Mouse (Mus musculus) G1E-ER4 (cell line): Measurements from ENCODE around the gene Cacng8. TPM values are rescaled to one million over a fixed set of nuclear protein-coding genes. Genes with fewer than 3 reads are reported as not detected.

Experiments
- GATA1 ChIP-seq: IDR thresholded peaks from one replicate; pipeline ENCODE4 v1.8.0; 2012; ENCODE audit warnings: low read length, inconsistent platforms
- polyA plus RNA-seq: library from polyadenylated mRNA; stranded (reverse); fragments of >175 nt; gene quantifications from 2 replicates; pipeline ENCODE4 v1.2.3, GENCODE M21; 2012

Cacng8 gene
- polyA plus RNA-seq, 1 experiment: not detected

GRCm38 (mm10) chr7:3411160-3411941, 20.9 kb downstream of the Cacng8 start:
- no peak for TF ChIP-seq GATA1

DNA sequence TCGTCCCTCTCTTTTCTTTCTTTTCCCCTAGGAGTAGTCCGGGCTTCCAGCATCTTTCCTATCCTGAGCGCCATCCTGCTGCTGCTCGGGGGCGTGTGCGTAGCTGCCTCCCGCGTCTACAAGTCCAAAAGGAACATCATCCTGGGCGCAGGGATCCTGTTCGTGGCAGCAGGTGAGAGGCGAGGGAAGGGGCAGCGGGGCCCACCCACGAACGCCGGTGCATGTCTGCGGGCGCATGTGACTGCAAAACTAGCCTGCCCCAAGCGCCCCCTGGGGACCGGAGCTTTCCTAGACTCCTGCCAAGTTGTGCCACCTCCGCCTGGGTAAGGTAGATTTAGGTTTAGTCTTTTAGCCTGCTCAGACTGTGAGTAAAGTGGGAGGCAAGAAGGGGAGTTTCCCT, 21.6 kb downstream of the Cacng8 start:
- no peak for TF ChIP-seq GATA1

- no peak for TF ChIP-seq GATA1
Observed at GRCm38 (mm10) chr7:3414888-3415287, 24.4 kb downstream of the Cacng8 start.

- no peak for TF ChIP-seq GATA1
Observed at GRCm38 (mm10) chr7:3415378-3415777, 24.9 kb downstream of the Cacng8 start.

DNA sequence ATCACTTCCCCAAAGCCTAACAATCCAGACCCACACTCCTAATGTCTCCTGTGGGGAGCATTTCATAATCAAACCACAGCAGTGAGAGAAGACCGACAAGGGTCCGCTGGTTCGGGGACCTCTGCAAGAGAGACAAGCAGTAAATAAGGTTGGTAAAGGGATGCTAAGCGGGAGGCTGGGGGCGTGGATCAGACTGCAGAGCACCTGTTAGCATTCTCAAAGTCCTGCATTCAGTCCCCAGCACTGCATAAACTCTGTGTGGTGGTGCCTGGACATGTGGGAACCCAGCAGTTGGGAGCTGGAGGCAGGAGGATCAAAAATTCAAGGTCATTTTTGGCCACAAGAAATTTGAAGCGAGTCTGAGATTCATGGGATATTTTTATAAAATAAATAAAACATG, 29.5 kb downstream of the Cacng8 start:
- no peak for TF ChIP-seq GATA1

DNA sequence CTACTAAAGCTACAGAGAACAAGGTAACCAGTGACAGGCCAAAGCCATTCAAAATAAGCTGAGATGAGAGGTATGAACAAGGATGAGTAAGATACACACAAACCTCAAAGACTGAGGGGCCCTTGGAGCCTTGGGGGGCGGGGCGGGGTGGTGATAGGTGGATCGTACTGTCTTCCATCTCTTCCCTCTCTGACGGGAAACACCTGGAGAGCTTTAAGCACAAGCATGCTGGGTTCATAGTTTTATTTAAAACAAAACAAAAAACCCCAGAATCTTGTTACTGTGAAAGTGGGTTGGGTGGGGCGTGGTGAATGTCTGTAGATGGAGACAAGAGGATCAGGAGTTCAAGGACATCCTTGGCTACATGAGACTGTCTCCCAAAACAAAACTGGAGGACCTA, 30.0 kb downstream of the Cacng8 start:
- no peak for TF ChIP-seq GATA1

DNA sequence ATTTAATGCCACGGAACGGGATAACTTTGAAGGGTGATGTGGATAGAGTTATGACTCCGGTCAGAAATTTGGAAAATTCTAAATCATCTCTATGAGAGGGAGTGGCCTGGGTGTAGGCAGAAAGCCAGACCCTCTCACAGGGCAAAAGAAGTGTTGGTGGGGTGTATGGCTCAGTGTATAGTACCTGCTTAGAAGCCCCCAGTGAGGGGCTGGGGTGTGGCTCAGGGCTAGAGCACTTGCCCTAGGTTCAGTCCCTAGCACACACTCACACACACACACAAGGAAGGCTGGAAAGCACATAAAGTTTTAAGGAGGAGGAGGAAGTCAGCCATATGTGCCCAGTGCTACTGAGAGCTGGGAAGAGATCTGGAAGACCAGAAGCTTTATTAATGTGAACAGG, 30.8 kb downstream of the Cacng8 start:
- no peak for TF ChIP-seq GATA1

DNA sequence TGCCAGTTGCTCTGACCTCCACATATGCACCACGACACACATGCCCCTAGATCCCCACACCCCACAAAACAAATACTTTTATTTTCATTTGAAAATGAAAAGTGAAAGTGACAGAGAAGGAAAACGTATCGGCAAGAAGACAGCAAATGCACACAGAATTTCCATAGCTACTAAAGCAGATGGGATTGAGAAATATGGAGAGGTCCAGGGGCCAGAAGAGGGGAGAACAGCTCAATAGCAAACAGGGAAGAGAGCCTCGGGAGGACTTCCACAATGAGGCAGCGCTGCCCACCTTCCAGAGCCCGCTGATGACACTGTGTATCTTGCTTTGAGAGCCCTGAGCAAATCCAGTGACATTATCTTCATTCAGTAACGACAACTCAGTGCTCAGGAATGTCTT, 31.6 kb downstream of the Cacng8 start:
- no peak for TF ChIP-seq GATA1

- TF ChIP-seq GATA1: no peak
Observed at GRCm38 (mm10) chr7:3423430-3423829, 32.9 kb downstream of the Cacng8 start.

DNA sequence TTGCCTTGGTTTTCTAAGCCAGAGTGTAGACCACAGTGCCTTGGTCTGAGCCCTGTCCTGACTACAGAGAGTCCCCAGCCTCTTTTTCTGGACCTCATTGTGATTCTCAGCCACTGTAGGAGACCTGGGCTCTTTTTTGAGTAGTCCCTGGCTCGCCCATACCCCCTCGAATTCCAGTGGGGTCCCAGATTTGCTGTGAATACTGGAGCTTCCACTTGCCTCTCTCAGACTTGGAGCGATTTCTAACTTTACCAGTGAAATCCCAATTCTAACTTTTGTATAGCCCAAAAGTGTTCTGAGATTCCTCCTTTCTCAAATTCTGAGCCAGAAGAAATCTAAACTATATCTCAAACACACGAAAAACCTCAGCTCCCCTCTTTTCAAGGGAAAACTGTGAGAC, 33.4 kb downstream of the Cacng8 start, which contains the start of gene Cacng6:
TSS of gene Cacng6 (plus strand) at position 301 of the 400 bp plus-strand sequence.
- no peak for TF ChIP-seq GATA1

DNA sequence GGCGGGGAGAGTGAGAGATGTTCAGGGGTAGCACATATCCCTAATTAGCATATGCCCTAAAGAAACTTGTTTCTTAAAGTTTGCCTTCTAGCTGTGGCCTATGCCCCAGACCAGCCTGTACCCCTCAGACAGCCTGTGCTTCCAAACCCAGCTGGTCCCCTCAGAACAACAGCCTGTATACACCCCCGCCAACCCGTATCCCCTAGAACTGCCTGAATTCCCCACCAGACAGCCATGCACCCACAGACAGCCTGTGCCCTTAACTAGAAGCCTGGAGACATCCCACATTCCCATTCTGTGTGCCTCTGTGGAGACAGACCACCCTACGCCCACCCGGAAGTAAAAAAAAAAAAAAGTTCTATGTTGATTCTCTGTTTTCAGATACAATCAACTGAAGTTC, 34.7 kb downstream of the Cacng8 start:
- no peak for TF ChIP-seq GATA1

- no peak for TF ChIP-seq GATA1
Observed at GRCm38 (mm10) chr7:3430161-3430560, 39.7 kb downstream of the Cacng8 start.

GRCm38 (mm10) chr7:3432066-3432465, 41.6 kb downstream of the Cacng8 start:
- TF ChIP-seq GATA1: no peak

DNA sequence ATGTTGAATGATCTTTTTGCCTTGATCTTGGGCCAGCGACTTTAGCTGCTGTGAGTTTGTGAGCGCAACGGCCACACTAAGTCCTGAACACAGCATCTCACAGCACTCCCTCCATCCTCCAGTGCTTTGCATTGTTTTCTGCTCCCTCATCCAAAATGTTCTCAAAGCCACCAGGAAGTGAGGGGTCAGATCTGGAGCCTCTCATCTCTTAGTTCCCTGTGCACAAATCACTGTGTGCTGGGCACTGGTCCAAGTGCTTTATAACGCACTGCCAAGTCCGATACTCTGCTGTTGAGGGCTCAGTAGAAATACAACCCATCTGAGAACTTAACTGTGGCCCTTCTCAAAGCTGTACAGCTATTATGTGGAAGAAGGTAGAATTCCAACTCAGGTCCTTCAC, 47.5 kb downstream of the Cacng8 start:
- TF ChIP-seq GATA1: no peak

DNA sequence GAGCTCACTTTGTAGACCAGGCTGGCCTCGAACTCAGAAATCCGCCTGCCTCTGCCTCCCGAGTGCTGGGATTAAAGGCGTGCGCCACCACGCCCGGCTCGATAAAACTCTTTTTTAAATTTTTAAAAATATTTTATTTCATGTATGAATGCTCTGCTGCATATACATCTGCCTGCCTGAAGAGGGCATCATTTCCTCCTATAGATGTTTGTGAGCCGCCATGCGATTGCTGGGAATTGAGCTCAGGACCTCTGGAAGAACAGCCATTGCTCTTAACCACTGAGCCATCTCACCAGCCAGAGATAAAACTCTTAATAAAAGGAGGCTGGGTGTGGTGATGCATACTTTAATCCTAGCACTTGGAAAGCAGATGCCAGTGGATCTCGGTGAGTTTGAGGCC, 49.5 kb downstream of the Cacng8 start:
- TF ChIP-seq GATA1: no peak

DNA sequence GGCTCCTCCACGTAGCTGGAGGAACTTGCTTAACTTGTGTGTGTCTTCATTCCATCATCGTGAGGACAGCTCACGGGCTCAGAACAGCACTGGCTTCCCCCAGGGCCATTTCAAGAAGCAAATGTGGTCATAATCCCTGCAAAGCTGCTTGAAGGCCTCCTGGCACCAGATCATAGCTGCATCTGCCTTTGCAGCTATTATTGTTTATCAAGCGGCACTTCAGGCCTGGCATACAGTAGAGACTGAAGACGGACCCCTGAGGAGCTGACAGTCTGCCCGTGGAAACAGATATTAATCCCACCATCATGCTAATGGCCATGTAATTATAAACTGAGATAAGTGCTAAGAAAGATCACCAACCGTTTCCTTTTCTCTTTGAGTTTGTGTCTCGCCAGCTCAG, 50.0 kb downstream of the Cacng8 start:
- no peak for TF ChIP-seq GATA1

GRCm38 (mm10) chr7:3442476-3443062, 52.1 kb downstream of the Cacng8 start:
- TF ChIP-seq GATA1: no peak
